Mouse (Mus musculus) hindlimb bud, embryonic 11.5 days (tissue): ENCODE measurements at regions not wholly inside any gene's neighbourhood (a gene's known extent, or its start where the extent isn't known, plus 50 kb on each side); places are given as distances from the start of the nearest gene placed in this dataset.

Experiments used
- DNase-seq: peaks from one replicate; pipeline ENCODE4 v3.0.0-alpha.2; 2012; ENCODE audit warnings: low read depth, low spot score; ENCODE audit errors: extremely low spot score

GRCm38 (mm10) chr12:55930468-55930867 lies 94.3 kb downstream of the Brms1l start:
- DNase-seq, result no peak

DNA sequence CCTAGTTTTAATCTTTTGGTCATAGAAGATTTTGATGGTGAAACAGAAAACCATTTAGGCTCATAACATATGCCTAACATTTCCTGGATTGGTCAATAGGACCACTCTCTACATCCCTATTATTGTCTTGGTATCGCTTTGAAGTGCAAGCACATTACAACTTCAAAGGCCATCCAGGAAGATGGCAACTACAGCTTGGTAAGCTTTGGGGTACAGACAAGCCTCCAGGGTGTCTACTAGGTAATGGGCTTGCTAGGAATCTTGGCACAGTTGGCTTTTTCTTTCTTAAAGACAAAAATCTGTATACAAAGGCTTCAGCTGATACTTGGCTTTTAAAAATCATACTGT lies 90.8 kb downstream of the Brms1l start:
- DNase-seq, result no peak

GRCm38 (mm10) chr12:55926276-55926973 lies 90.3 kb downstream of the Brms1l start:
- peak; percentile 6 for DNase-seq
